Mouse (Mus musculus): ENCODE data around the gene Tmem185a. TPM values are rescaled to one million over a fixed set of nuclear protein-coding genes. Genes with fewer than 3 reads are reported as not detected.
A peak's percentile ranks its signal among the peaks of the same experiment; 100 is the strongest.
"Not testable (repeated sequence)": the region's sequence is repeated elsewhere in the genome, so short reads cannot be mapped to it uniquely, and the experiment has no call there.

Tmem185a gene
- 64.0 and 69.5 TPM in 2 replicates for polyA plus RNA-seq (2012; rRNA removed)

DNA sequence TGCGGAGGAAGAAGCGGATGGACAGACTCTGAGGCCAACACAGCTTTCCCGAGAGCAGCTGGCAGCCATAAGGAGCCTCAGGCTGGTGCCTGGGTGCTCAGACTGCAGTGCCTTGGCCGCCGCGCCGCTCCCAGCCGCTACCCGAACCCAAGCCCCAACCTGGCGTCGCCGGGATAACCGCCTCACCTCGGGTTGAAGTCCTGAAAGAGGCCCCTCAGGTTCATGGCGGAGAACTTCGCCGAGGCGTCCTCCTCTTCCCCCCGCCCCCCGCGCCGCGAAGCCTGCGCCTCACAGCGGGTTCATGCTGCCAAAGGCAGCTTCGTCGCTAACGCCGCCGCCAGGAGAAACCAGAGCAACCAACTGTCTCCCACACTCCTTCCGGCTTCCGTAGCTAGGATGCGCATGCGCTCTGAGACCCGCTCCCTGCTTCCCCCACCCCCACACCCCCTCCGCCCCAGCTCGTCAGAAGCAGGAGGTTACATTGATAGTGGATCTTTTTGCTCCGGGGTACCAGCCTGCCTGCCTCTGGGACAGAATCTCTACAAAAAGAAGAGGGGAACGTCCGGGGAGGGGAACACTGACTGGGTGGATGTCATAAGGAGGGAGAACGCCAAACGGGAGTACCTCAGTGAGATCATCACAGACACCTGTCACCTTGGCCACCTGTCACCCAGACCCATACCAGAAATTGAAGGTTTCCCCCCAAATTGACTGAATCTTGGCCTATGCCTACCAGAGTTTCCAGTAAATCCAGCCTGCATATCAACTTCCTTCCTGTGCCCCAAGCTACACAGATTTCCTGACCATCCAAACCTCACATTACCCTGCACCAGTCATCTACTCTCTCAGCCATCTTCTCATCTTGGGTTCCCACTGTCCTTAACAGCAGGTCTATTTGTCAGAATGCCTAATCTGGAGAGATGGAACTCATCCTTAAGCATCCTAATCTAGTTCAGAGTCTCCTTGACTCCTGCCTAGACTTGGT, at the start of gene Tmem185a:
Gene Tmem185a, minus strand, starts transcription at position 389 of the 985 bp plus-strand sequence.
- H3K4me3 ChIP-seq (replicated peaks; ENCODE audit: insufficient read depth, low read depth, low read length): peak within 1 kb of the TSS; percentile 96
- 9% methylated on average over 41 of the region's 42 CpGs for WGBS
- H3K4me1 ChIP-seq (ENCODE audit: control insufficient read depth, insufficient read depth, low read length): no peaks in the 10 kb centered on the region
- TF ChIP-seq POLR2A (IDR thresholded peaks at IDR 0.05; ENCODE audit: borderline replicate concordance, insufficient read depth, low read length) (peak; percentile 33; the same call in 1 of the 2 replicates), CTCF (IDR thresholded peaks at IDR 0.05; ENCODE audit: borderline replicate concordance, insufficient read depth, low read depth, low read length) (no peak)
- H3K27me3 ChIP-seq (ENCODE audit: control insufficient read depth, insufficient read depth, low read length): no peaks in the 10 kb centered on the region
- DNase-seq: peak; percentile 87
- H3K27ac ChIP-seq (ENCODE audit: insufficient read depth, low read length): peak within 1 kb of the TSS; percentile 95

DNA sequence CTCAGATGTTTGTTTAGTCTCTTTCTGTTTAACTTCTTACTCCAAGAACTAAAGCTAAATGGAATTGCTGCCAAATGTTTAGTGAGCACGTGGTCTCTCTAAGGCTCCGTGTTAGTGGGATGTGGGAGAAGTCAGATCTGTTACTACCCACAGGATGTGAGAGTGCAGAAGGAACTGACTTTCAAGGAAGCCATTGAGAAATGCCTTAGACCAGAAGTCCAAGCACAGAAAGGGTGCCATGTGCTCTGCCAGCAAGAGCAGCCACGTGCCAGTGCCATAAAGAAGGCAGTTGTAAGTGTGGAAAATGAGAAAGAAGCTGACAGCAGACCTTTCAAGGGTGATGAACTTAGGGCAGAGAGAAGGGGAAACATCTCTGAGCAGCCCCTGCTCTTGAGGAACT, 37.4 kb upstream of the Tmem185a start:
- not testable (repeated sequence) for H3K27ac ChIP-seq (ENCODE audit: insufficient read depth, low read length); H3K4me3 ChIP-seq (replicated peaks; ENCODE audit: insufficient read depth, low read depth, low read length); H3K4me1 ChIP-seq (ENCODE audit: control insufficient read depth, insufficient read depth, low read length); DNase-seq; H3K27me3 ChIP-seq (ENCODE audit: control insufficient read depth, insufficient read depth, low read length)
- 63% methylated on average over 3 of the region's 3 CpGs for WGBS

DNA sequence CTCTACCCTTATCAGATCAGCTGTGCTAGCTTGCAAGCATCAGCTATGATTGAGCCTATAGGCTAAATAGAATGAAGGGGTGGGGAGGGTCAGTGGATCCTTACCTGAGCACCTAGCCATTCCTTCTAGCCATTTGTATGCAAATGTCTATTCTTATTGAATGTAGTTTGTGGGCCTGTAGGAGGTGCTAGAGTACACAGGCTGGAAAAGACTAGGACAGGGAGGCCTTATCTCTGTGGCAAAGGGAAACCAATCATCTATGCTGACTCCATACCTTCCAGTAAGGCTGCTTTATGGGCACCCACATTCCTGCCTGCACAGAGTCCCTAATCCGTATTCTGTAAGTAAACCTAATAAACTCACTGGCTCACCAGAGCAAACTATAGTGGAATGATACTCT, 10.3 kb upstream of the Tmem185a start:
- H3K27ac ChIP-seq (ENCODE audit: insufficient read depth, low read length); DNase-seq; H3K27me3 ChIP-seq (ENCODE audit: control insufficient read depth, insufficient read depth, low read length); H3K4me1 ChIP-seq (ENCODE audit: control insufficient read depth, insufficient read depth, low read length); H3K4me3 ChIP-seq (replicated peaks; ENCODE audit: insufficient read depth, low read depth, low read length): not testable (repeated sequence)
- no CpG with 5 or more reads among the region's 1 CpGs for WGBS

DNA sequence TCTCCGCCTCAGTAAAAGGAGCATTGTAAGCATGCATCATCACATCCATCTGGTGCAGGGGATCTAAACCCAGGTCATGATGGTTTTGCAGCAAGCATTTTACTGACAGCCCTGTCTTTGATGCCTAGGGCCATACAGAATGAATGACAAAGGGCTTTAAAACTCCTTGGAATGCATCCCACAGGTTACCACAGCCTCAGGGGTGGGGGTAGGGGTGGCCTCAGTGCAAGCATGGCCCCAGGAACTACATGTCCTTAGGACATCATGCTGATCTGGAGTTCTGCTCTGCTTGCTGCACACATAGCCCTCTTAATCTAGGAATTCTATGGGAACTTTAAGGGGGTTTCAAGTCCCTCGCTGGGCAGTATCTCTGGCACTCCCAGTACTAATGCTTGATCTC, 5.2 kb upstream of the Tmem185a start:
- Histone ChIP-seq H3K27ac (ENCODE audit: insufficient read depth, low read length) (no peak overlapping the region), H3K27me3 (ENCODE audit: control insufficient read depth, insufficient read depth, low read length) (no peaks in the 10 kb centered on the region), H3K4me3 (replicated peaks; ENCODE audit: insufficient read depth, low read depth, low read length) (no peak overlapping the region), H3K4me1 (ENCODE audit: control insufficient read depth, insufficient read depth, low read length) (no peaks in the 10 kb centered on the region)
- TF ChIP-seq POLR2A (IDR thresholded peaks at IDR 0.05; ENCODE audit: borderline replicate concordance, insufficient read depth, low read length): no peak
- no peak for TF ChIP-seq CTCF (IDR thresholded peaks at IDR 0.05; ENCODE audit: borderline replicate concordance, insufficient read depth, low read depth, low read length)
- WGBS: 37% methylated on average over 2 of the region's 2 CpGs
- DNase-seq: no peak

DNA sequence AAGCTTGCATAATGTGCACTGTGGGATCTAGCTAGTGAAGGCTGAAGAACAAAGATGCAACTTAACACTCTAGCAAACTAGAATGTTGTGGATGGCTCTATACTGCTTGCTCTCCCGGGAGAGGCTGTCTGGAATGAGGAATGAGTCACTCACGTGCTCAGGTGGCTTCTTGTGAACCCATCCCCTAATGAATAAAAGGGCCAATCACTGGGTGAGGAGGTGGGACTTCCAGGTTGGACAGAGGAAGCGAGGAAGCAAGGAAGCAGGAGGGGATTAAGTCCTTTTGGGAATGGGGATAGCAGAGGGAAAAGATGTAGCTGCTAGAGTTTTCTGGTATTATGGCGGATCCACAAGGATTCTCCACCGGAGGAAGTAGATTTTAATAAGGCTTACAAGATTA, 1.7 kb upstream of the Tmem185a start:
- Histone ChIP-seq H3K27ac (ENCODE audit: insufficient read depth, low read length) (no peak overlapping the region), H3K4me3 (replicated peaks; ENCODE audit: insufficient read depth, low read depth, low read length) (no peak overlapping the region), H3K27me3 (ENCODE audit: control insufficient read depth, insufficient read depth, low read length) (no peaks in the 10 kb centered on the region), H3K4me1 (ENCODE audit: control insufficient read depth, insufficient read depth, low read length) (no peaks in the 10 kb centered on the region)
- TF ChIP-seq CTCF (IDR thresholded peaks at IDR 0.05; ENCODE audit: borderline replicate concordance, insufficient read depth, low read depth, low read length): no peak
- TF ChIP-seq POLR2A (IDR thresholded peaks at IDR 0.05; ENCODE audit: borderline replicate concordance, insufficient read depth, low read length): no peak
- 72% methylated on average over 5 of the region's 5 CpGs for WGBS
- no peak for DNase-seq

DNA sequence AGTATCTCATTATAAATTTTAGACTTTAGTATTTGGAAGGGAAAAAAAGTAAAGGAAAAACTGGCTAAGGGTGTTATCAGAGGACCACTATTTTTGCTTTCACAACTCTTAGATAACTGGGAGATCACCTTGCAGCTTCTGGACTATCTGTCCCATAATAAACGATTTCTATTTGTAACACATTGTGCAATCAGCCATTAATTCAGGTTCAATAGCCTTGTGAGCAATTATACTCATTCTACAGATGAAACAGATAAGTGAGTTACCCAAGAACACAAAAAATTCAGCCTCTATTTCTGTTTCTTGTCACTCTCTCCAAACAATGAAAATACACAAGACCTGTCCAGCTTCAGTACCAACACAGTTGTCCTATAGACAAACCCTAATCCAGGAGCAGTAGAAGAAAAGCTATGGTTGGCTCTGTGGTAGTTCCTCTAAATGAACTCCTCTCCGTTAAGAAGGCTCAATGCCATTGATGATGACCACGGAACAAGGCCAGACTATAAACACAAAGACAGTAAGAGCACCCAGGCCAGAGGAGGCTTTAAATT, 1.7 kb downstream of the Tmem185a start:
- TF ChIP-seq CTCF (IDR thresholded peaks at IDR 0.05; ENCODE audit: borderline replicate concordance, insufficient read depth, low read depth, low read length) (no peak), POLR2A (IDR thresholded peaks at IDR 0.05; ENCODE audit: borderline replicate concordance, insufficient read depth, low read length) (no peak)
- 17% methylated on average over 3 of the region's 3 CpGs for WGBS
- H3K4me3 ChIP-seq (replicated peaks; ENCODE audit: insufficient read depth, low read depth, low read length): peak overlapping the region; percentile 96
- no peaks in the 10 kb centered on the region for H3K4me1 ChIP-seq (ENCODE audit: control insufficient read depth, insufficient read depth, low read length)
- H3K27ac ChIP-seq (ENCODE audit: insufficient read depth, low read length): no peak overlapping the region
- no peak for DNase-seq
- H3K27me3 ChIP-seq (ENCODE audit: control insufficient read depth, insufficient read depth, low read length): no peaks in the 10 kb centered on the region

DNA sequence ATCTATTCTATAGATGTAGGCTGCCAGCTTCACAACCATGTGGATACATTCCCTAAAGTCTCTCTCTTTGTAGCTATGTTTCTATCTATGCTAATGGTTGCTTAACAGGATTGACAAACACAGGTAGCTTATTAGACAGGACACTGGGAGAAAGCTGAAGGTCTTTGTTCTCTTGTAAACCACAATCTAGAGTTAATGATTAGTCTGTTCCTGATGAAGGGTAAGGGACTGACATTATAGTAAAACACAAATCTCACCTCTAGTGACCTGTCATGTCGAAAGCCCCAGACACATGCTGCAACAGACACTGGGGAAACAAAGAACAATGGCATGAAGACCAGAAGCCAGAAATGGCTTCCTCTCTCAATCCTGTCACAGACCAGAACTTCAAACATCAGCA, 10.1 kb downstream of the Tmem185a start:
- H3K4me3 ChIP-seq (replicated peaks; ENCODE audit: insufficient read depth, low read depth, low read length): no peak overlapping the region
- H3K27ac ChIP-seq (ENCODE audit: insufficient read depth, low read length): no peak overlapping the region
- H3K27me3 ChIP-seq (ENCODE audit: control insufficient read depth, insufficient read depth, low read length): no peaks in the 10 kb centered on the region
- TF ChIP-seq CTCF (IDR thresholded peaks at IDR 0.05; ENCODE audit: borderline replicate concordance, insufficient read depth, low read depth, low read length) (no peak), POLR2A (IDR thresholded peaks at IDR 0.05; ENCODE audit: borderline replicate concordance, insufficient read depth, low read length) (no peak)
- WGBS: 85% methylated on average over 1 of the region's 1 CpGs
- no peak for DNase-seq
- H3K4me1 ChIP-seq (ENCODE audit: control insufficient read depth, insufficient read depth, low read length): no peaks in the 10 kb centered on the region

DNA sequence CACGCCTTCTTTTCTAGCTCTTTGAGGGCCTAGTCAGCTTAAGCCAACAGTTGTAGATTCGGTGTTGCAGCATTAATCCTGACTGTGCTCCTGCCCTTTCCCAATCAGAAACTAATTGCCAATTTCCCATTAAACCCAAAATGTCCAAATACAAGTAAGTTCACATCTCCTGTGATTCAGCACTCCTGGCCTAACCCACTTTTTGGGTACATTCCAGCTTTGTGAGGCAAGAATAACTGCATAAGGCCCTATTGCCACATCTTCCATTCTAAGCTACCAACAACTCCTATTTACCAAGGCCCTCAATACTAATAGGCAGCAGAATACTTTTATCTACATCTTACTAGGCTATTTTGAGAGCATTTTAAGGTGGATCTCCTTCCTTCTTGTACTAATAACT, 11.5 kb downstream of the Tmem185a start:
- Histone ChIP-seq H3K4me3 (replicated peaks; ENCODE audit: insufficient read depth, low read depth, low read length) (no peak overlapping the region), H3K27ac (ENCODE audit: insufficient read depth, low read length) (no peak overlapping the region), H3K27me3 (ENCODE audit: control insufficient read depth, insufficient read depth, low read length) (no peaks in the 10 kb centered on the region), H3K4me1 (ENCODE audit: control insufficient read depth, insufficient read depth, low read length) (no peaks in the 10 kb centered on the region)
- no peak for DNase-seq
- WGBS: 95% methylated on average over 2 of the region's 2 CpGs
- TF ChIP-seq CTCF (IDR thresholded peaks at IDR 0.05; ENCODE audit: borderline replicate concordance, insufficient read depth, low read depth, low read length): no peak
- TF ChIP-seq POLR2A (IDR thresholded peaks at IDR 0.05; ENCODE audit: borderline replicate concordance, insufficient read depth, low read length): no peak
